Mouse (Mus musculus) cerebellum, adult 11 months (tissue): ENCODE data around the gene Dot1l.

Experiments
- DNase-seq: peaks from one replicate; pipeline ENCODE4 v3.0.0; 2022

Gene Dot1l

DNA sequence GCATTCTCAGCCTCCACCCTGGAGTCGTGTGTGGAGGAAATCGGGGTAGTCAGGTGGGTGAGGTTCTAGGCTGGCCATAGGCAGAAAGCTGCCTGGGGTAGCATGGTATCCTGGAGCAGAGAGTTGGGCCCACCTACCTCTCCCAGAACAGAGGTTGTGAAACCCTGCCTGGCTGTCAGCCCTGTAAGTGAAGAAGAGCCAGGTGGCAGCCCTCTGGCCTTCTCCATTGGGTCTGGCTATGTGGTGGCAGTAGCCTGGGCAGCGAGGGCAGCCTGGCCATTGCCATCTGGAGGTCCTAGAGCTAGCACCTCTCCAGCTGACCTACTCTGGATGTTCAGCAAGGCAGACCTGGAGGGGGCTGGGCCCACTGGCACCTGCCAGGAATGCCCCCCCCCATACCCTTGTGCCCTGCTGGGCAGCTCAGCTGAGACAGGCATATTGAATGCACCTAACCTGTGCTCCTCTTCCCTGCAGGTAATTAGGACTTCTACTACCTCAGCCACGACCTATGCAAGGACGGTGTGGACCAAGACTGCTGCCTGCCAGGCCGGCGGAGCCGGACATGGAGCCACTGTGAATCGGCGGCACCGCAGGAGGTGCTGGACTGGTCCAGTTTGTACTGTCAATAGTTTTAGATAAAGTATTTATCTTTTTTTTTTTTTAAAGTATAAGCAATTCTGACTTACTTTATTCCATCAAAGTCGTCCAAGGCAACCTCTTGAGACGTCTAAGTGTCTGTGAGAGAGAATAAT is 38.2 kb downstream of the Dot1l start:
- DNase-seq: peak; percentile 67

DNA sequence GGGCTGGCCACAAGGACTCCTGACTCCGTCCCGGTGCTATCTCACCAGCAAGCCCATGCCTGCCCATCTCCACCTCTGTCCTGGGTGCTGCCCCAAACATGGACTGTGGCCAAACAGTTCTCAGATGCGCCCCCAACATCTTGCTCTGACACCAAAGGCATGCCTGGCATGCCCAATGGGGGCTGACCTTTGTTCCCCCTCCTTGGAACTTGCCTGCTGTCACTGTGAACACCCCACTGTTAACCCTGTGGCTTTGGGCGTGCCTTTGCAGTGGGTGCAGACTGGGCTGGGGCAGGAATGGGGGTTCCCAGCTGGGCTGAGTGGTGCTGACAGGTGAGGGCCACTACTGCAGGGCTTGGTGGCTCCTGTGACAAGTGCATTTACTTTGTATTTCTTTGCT is 38.8 kb downstream of the Dot1l start:
- no peak for DNase-seq

DNA sequence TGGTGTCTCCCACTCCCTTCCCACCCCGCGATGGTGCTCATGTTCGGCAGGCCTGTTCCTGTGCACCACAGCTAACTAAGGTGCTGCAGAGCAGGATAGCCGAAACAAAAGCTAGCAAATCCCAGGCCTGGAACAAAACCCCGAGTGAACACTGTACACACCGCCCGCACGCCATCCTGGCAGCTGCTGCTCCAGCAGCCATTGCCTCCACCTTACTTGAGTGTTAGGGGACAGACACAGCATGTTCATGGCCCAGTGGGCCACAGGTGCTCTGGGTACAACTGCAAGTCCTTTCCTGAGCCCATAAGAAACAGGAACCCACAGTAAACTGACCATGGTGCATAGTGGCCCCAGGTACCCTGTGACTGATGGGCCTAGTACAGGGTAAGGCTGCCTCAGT is 39.7 kb downstream of the Dot1l start:
- no peak for DNase-seq

DNA sequence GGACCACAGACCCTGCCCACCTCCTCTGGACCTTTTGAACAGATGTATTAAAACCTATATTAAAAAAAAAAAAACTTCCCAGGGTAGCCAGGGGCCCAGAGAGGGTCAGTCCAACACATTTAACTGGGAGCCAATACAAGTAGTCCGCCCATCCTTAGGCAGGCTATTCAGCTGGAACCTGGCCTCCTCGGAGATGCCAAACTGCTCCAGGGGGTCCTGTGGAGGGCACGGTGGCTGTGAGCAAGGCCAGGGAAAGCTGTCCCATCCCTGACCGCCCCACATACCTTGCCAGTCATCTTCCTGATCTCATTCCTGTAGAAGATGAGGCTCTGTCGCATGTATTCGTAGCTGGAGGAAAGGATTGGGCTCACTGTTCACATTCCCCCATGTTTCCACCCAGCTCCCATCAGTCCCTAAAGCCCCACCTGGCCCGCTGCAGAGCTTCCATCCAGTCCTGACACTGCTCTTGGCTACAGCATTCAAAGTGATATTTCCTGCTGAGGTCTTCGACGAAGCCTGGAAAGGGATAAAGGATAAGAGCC is 41.4 kb downstream of the Dot1l start:
- DNase-seq: no peak

DNA sequence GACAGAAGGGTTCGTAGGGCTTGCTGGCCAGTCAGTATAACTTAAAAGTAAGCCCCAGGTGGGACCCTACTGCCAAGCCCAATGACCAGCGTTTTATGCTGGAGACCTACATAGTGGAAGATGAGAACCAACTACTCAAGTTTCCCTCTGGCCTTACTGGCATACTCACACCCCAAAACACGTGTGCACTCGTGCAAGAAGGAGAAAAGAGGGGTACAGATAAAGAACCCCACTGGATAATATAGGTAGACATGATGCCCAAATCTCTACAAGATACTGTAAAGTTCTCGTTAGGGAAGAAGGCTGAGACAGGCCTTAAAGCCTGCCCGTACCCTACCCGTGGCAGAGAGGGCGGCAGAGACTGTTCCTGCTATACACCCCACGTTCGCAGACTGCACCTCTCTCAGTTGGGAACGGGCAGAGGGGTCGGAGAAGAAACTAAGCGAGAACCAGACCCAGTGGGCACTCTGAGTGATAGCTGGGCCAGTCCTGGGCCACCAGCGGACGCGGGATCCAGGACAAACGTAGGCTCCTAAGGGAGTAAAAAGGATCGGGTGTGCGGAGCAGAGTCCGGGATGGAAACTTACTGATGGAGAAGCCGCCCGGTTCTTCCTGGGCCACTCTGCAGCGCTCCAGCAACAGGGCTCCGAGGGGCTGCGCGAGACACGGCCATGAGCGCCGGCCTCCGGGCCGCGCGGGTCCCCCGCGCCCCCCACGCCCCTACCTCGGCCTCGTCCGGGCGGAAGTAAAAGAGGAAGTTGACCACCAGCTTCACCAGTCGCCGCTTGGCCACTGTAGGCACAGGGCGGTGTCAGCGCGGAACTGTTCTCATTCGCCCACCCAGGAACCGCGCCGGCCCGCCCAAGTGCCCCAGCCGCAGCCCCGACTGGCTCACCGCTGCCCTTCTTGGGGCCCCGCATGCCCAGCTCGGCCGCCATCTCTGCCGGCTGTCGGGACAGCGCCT is 42.5 kb downstream of the Dot1l start:
- DNase-seq: no peak

DNA sequence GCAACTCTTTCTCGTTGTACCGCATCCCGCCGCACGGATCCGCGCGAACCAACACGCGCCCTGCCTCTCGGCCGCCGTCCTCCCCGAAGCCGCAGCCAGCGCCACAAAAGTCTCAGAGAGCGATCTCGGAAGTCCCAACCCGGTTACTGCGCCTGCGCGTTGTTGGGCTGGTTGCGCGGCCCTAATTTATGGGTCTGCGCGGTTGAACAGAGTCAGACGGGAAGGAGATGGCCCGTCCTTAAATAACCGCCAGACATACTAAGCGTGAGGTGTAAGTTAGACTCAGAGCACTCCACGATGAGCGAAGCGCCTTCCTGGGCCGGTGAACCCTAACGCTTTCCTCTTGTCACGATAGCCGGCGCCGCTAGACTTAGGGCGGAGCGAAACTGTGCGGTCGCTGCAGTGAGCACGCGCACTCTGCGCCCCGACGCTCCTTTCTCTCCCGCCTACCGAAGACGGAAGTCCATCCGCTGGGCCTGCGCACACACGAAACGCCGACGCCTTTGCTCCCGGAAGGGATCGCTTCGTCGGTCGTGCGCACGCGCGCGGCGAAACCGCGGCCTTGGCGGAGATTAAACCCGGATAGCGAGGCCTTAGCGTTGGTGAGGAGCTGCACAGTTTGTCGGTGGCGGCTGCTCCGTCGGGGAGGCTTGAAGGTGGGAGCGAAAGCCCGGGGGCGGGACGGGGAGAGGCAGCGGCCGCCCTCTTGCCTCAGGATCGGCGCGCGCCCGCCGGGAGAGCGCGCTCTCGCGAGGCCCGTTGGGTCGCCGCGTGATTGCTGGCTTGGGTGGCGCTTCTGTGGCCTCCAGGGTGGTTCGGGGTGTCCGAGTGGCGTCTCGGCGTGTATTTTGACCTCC is 43.4 kb downstream of the Dot1l start, which contains the start of the genes Sf3a2 and Plekhj1:
TSS of gene Sf3a2 (plus strand) at position 49 of the 857 bp plus-strand sequence.
TSS of gene Plekhj1 (minus strand) at position 477 of the 857 bp plus-strand sequence.
- DNase-seq: peak; percentile 95

DNA sequence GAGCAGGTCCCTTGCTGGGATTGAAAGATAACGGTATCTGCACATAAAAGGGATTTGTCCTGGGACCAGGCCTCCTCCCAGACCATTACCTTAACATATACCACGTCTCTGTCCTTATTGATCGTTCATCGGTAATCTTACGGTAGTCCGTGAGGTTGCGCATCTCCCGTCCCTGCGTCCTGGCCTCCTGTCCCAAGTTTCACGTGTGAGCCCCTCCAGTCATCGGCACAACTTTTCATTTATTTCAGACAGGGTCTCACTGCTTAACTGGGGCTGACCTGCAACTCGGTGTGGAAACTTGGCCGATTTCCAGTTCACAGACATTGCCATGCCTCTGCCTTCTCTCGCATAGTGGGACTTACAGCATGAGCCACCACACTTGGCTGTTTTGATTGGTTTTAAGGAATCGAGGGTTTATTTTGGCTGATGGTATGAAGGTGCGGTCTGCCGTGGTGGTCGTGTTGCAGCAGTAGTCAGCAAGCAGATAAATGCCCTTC is 44.1 kb downstream of the Dot1l start:
- DNase-seq: no peak

DNA sequence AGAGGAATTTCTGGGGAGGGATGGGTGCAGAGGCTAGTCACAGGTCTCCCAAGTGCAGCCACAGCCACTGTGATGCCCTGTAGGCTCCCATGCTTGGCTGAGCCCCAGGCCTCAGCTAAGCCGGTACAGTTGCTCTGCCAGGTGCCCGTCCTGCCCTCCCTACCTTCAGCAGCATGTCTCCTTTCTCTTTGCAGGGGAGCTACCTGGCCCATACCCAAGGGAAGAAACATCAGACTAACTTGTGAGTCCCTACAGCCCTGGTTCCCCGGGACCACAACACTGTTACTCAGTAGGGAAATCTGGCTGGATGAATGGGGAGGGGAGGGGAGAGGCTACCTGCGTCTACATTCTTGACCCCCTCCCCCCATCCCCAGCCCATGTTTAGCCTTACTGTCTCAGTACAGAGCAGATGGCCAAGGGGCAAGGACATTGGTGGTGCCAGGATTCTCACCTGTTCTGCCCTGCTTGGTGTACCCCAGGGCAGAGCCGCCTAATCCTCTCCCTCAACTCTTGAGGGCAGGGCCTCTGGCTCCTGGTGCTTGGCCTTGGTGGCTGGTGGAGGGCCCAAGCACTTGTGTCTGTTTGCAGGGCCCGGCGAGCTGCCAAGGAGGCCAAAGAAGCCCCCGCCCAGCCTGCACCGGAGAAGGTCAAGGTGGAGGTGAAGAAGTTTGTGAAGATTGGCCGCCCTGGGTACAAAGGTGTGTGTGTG is 47.4 kb downstream of the Dot1l start:
- DNase-seq: no peak

DNA sequence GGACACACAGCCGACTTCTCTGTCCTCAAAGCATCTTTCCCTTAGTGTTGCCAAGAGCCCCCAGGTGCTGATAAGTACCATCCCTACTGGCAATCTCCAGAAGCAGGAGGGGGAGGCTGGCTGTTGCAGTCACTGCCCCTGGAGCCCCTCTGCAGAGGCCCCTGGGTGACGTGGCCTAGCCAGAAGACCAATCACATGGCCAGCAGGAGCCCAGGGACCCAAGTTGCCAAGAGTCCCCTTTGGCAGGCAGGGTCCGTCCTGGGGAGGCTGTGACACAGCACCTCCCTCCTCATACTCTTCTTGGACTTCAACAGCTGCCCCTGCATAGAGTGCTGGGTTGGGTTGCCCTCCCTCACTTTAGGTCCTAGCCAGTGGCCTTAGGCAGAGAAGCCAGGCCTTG is 48.0 kb downstream of the Dot1l start:
- no peak for DNase-seq

DNA sequence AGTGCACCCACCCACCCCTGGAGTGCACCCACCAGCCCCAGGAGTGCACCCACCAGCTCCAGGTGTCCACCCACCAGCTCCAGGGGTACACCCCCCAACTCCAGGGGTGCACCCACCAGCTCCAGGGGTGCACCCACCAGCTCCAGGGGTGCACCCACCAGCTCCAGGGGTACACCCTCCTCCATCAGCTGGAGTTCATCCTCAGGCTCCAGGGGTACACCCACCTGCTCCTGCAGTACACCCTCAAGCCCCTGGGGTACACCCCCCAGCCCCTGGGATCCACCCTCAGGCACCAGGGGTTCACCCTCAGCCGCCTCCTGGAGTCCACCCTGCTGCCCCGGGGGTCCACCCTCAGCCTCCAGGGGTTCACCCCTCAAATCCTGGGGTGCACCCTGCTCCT is 49.3 kb downstream of the Dot1l start:
- no peak for DNase-seq

DNA sequence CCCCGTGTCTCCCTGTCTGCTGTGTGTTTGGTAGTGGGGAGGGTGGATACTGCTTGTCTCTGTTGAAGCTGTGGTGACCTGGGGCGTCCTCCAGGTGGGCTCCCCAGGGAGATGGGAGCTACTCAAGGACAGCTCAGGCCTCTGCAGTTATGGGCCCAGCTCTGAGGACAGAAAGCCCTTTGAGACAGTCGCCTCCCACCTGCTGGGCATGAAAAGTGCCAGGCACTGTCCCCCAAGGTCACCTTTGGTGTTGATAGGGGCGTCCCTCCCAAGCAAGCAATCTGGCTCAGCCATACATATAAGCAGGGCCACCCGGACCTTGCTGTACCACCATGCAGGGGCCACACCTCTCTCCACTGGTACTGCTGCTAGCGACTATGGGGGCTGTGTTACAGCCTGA is 49.9 kb downstream of the Dot1l start, which contains the start of gene Amh:
TSS of gene Amh (plus strand) at position 328 of the 400 bp plus-strand sequence.
- DNase-seq: no peak

DNA sequence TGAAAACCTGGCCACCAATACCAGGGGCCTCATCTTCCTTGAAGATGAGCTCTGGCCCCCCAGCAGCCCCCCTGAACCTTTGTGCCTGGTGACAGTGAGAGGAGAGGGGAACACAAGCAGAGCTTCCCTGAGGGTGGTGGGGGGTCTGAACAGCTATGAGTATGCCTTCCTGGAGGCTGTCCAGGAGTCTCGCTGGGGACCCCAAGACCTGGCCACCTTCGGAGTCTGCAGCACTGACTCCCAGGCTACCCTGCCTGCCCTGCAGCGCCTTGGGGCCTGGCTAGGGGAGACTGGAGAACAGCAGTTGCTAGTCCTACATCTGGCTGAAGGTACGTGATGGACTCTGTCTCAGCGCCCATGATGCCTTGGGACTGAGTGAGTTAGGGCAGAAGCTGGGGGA is 50.3 kb downstream of the Dot1l start:
- no peak for DNase-seq

DNA sequence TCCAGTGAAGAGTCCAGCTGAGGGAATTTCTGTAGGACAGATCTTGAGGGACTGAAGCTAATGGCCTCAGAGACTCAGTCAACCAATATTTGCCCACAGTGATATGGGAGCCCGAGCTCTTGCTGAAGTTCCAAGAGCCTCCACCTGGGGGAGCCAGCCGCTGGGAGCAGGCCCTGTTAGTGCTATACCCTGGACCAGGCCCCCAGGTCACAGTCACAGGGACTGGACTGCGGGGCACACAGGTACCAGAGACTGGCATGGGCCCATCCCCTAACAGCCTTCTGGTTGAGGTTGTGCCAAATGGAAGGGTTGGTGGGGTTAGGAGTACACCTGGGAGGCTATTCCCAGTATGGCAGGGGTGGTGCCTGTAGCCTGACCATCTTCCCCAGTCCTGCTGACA is 50.9 kb downstream of the Dot1l start:
- DNase-seq: peak; percentile 85

DNA sequence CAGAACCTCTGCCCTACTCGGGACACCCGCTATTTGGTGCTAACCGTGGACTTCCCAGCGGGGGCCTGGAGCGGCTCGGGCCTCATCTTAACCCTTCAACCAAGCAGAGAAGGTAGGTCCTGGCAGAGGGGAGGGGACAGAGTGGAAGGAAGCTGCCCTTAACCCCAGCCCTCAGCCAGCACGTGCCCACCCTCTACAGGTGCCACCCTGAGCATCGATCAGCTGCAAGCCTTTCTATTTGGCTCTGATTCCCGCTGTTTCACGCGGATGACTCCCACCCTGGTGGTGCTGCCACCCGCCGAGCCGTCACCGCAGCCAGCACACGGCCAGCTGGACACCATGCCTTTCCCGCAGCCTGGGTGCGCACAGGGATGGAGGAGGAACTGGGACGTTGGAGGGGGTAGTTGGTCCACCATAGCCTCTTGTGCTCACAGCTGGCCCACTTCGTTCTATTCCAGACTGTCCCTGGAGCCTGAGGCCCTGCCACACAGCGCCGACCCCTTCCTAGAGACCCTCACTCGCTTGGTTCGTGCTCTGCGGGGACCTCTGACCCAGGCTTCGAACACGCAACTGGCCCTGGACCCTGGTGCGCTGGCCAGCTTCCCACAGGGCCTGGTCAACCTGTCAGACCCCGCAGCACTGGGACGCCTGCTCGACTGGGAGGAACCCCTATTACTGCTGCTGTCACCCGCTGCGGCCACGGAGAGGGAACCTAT is 51.5 kb downstream of the Dot1l start:
- DNase-seq: no peak

DNA sequence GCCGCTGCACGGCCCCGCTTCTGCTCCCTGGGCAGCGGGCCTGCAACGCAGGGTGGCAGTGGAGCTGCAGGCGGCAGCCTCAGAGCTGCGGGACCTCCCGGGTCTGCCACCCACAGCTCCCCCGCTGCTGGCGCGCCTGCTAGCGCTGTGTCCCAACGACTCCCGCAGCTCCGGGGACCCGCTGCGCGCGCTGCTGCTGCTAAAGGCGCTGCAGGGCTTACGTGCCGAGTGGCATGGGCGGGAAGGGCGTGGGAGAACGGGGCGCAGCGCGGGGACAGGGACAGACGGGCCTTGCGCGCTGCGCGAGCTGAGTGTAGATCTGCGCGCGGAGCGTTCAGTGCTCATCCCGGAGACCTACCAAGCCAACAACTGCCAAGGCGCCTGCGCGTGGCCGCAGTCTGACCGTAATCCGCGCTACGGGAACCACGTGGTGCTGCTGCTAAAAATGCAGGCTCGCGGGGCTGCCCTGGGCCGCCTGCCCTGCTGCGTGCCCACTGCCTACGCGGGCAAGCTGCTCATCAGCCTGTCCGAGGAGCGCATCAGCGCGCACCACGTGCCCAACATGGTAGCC is 52.1 kb downstream of the Dot1l start:
- DNase-seq: peak; percentile 85

DNA sequence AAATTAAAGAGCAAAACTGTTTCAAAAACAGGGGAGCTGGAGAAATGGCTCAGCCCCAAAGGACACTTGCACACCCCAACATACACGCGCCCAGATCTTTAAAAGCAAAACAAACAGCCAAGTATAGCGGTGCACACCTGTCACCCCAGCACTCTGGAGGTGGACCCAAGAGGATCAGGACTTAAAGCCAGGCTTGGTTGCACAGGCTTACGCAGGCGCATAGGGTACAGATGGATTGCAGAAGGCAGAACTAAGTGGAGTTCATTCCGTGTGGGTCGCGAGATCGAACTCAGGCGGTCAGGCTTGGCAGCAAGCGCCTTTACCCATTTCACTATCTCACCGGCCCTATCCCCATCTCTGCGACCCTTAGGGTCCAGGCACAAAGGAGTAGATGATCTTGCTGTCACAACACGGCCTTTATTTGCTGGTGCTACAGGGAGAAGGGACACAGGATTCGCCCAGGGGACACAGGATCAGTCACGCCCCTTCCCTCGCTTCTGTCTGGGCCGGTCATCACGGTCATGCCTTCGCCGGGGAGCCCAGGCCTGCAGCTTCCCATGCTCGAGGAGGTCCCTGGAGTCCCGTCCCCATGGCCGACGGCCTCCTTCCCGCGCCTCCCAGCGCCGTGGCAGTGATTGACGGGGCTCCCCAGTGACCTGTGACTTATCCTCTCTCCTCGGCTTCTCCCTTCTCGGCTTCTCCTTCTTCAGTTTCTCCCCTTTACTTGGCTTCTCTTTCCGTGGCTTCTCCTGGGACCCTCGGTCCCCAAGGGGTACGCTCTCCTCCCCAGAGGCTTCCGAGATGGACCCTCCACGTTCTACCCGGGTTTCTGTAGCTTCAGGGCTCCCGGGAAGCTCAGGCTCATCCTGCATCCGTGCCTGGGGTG is 53.3 kb downstream of the Dot1l start:
- no peak for DNase-seq

DNA sequence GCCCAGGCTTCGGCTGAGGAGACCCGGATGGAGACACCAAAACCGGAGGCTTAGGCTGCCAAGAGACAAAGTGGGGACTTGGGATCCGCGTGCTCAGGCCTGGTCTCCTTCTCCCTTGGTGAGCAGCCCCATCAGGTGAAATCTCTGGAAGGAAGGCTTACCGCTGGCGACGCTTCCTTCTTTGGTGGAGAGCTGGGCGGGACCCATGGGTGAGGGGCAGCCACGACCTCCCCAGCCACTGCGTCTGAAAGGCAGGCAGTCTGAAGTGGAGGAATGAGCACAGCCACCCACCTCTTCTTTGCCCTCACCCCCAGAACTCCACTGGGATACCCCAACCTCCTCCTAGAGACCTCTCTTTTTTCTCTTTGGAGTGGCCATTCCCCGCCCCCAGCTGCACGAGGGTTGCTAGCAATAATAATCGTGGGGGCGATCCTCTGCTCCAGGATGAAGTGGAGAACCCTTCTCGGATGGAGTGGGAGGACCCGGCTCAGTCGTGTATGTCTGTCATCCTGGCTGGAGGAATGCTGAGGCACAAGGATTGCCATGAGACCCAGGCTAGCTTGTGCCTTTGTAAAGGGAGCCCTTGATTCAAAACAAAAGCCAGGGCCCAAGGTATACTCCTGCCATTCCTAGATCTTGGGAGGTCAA is 54.1 kb downstream of the Dot1l start:
- DNase-seq: no peak

DNA sequence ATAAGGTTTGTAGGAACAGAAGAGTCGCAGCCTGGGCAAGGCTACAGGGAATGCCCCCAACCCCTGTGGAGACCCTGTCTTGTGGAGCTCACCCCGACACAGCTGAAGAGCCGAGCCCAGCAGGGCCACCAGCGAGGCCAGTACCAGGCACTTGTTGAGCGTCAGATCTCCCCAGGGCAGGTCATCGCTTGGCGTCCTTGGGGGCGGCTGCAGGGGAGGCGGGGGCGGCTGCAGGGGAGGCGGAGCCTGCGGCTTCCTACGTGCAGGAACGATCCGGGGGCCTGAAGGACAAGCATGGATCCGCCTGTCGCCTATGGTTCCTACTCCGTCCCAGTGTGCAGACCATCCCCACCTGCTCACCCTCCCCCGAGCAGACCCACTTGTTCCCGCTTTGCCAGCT is 55.1 kb downstream of the Dot1l start:
- no peak for DNase-seq
